Mouse (Mus musculus) lung, postnatal 0 days (tissue): ENCODE measurements around the gene Pde4d.

Source experiments
- CTCF ChIP-seq: IDR thresholded peaks from 2 replicates; pipeline ENCODE4 v1.5.1; 2016; ENCODE audit warnings: antibody characterized with exemption, mild to moderate bottlenecking
- EP300 ChIP-seq: IDR thresholded peaks from 2 replicates; pipeline ENCODE4 v1.6.1; 2016; ENCODE audit warnings: antibody characterized with exemption, mild to moderate bottlenecking, control low read depth

- TF ChIP-seq CTCF (no peak), EP300 (no peak)
Observed at GRCm38 (mm10) chr13:109508472-109508871, 1058.7 kb downstream of the Pde4d start.
